Mouse (Mus musculus) heart, embryonic 10.5 days (tissue): Measurements from ENCODE around the gene AU040320. TPM values are rescaled to one million over a fixed set of nuclear protein-coding genes. Genes with fewer than 3 reads are reported as not detected.

ENCODE experiments used
- DNase-seq: peaks from one replicate; pipeline ENCODE4 v3.0.0-alpha.2; 2017; ENCODE audit warnings: low spot score
- H3K27ac ChIP-seq: fragments of 300-500 bp; sonication (generic); 2 replicates; pipeline ENCODE4 v1.5.1; 2016; ENCODE audit warnings: mild to moderate bottlenecking
- H3K27me3 ChIP-seq: fragments of 300-500 bp; sonication (generic); 2 replicates; pipeline ENCODE4 v1.6.1; 2016; ENCODE audit warnings: mild to moderate bottlenecking; ENCODE audit not compliant: poor library complexity, insufficient read depth, severe bottlenecking
- H3K36me3 ChIP-seq: fragments of 300-500 bp; sonication (generic); 2 replicates; pipeline ENCODE4 v1.6.1; 2016; ENCODE audit warnings: mild to moderate bottlenecking, moderate library complexity
- H3K4me1 ChIP-seq: fragments of 300-500 bp; sonication (generic); 2 replicates; pipeline ENCODE4 v1.6.1; 2016; ENCODE audit warnings: mild to moderate bottlenecking
- H3K4me3 ChIP-seq: fragments of 300-500 bp; sonication (generic); 2 replicates; pipeline ENCODE4 v1.5.1; 2016; ENCODE audit warnings: mild to moderate bottlenecking, moderate library complexity
- H3K9me3 ChIP-seq: fragments of 300-500 bp; sonication (generic); 2 replicates; pipeline ENCODE4 v1.6.1; 2016; ENCODE audit warnings: mild to moderate bottlenecking, moderate library complexity
- WGBS: fragments of 180-500 bp; shearing (Covaris S2); methylation state at CpG from one replicate; pipeline ENCODE4 v1.1.7; 2016; 5-methylcytosine and 5-hydroxymethylcytosine counted together
- polyA plus RNA-seq: library from polyadenylated mRNA; unstranded; fragments of >200 nt; fragmentation: Nextera tagmentation; extraction: Ambion mirVana; gene quantifications from 2 replicates; pipeline ENCODE4 v1.2.1, GENCODE M21; 2016

Gene AU040320
- polyA plus RNA-seq, 1 experiment from 2014 or later = 19.8 TPM

GRCm38 (mm10) chr4:126752608-126753141 is 669 bp upstream of the AU040320 start:
- H3K4me1 ChIP-seq = peaks cover 45% of the 10 kb centered on the region
- under 1% methylated on average over 23 of the region's 23 CpGs for WGBS
- DNase-seq = no peak

GRCm38 (mm10) chr4:126754231-126754611 is 877 bp downstream of the AU040320 start:
- peaks cover 44% of the 10 kb centered on the region for H3K4me1 ChIP-seq
- H3K27ac ChIP-seq = peak overlapping the region; percentile 96
- H3K27me3 ChIP-seq = no peaks in the 10 kb centered on the region
- peak overlapping the region; percentile 88 for H3K4me3 ChIP-seq
- 2% methylated on average over 12 of the region's 12 CpGs for WGBS
- no peaks in the 10 kb centered on the region for H3K9me3 ChIP-seq
- peaks cover 32% of the 10 kb centered on the region for H3K36me3 ChIP-seq
- no peak for DNase-seq

More at GRCm38 (mm10) chr4:126752608-126753141, 669 bp upstream of the AU040320 start:
- peaks cover 39% of the 10 kb centered on the region for H3K36me3 ChIP-seq
- H3K9me3 ChIP-seq = no peaks in the 10 kb centered on the region
- peak overlapping the region; percentile 88 for H3K4me3 ChIP-seq
- H3K27me3 ChIP-seq = no peaks in the 10 kb centered on the region
- H3K27ac ChIP-seq = peak overlapping the region; percentile 96

- 49% methylated on average over 12 of the region's 12 CpGs for WGBS
- Histone ChIP-seq H3K36me3 (peaks cover 31% of the 10 kb centered on the region), H3K27ac (no peak overlapping the region), H3K9me3 (no peaks in the 10 kb centered on the region), H3K27me3 (no peaks in the 10 kb centered on the region), H3K4me3 (peak overlapping the region; percentile 88), H3K4me1 (peaks cover 38% of the 10 kb centered on the region)
- no peak for DNase-seq
Measured at GRCm38 (mm10) chr4:126754736-126755374, 1.5 kb downstream of the AU040320 start.

GRCm38 (mm10) chr4:126756766-126757165 is 3.4 kb downstream of the AU040320 start:
- no peaks in the 10 kb centered on the region for H3K9me3 ChIP-seq
- no peak for DNase-seq
- H3K36me3 ChIP-seq = peaks cover 35% of the 10 kb centered on the region
- H3K4me3 ChIP-seq = no peak overlapping the region
- no peak overlapping the region for H3K27ac ChIP-seq
- H3K4me1 ChIP-seq = peaks cover 19% of the 10 kb centered on the region
- 82% methylated on average over 4 of the region's 4 CpGs for WGBS
- no peaks in the 10 kb centered on the region for H3K27me3 ChIP-seq

GRCm38 (mm10) chr4:126758299-126758698 is 5.0 kb downstream of the AU040320 start:
- H3K36me3 ChIP-seq = peaks cover 38% of the 10 kb centered on the region

GRCm38 (mm10) chr4:126759435-126759834 is 6.1 kb downstream of the AU040320 start:
- 80% methylated on average over 2 of the region's 2 CpGs for WGBS
- H3K27ac ChIP-seq = no peak overlapping the region
- peaks cover 44% of the 10 kb centered on the region for H3K36me3 ChIP-seq
- DNase-seq = no peak
- H3K4me1 ChIP-seq = peaks cover 6% of the 10 kb centered on the region
- H3K4me3 ChIP-seq = no peak overlapping the region
- H3K27me3 ChIP-seq = no peaks in the 10 kb centered on the region
- no peaks in the 10 kb centered on the region for H3K9me3 ChIP-seq

More at GRCm38 (mm10) chr4:126758299-126758698, 5.0 kb downstream of the AU040320 start:
- Histone ChIP-seq H3K4me1 (peaks cover 9% of the 10 kb centered on the region), H3K4me3 (no peak overlapping the region), H3K9me3 (no peaks in the 10 kb centered on the region), H3K27me3 (no peaks in the 10 kb centered on the region), H3K27ac (no peak overlapping the region)
- 81% methylated on average over 5 of the region's 5 CpGs for WGBS
- no peak for DNase-seq

GRCm38 (mm10) chr4:126762586-126763359 is 9.4 kb downstream of the AU040320 start:
- no peaks in the 10 kb centered on the region for H3K4me1 ChIP-seq
- DNase-seq = no peak
- no peak overlapping the region for H3K27ac ChIP-seq
- no peaks in the 10 kb centered on the region for H3K27me3 ChIP-seq
- H3K4me3 ChIP-seq = no peak overlapping the region
- 74% methylated on average over 11 of the region's 11 CpGs for WGBS
- no peaks in the 10 kb centered on the region for H3K9me3 ChIP-seq
- peaks cover 39% of the 10 kb centered on the region for H3K36me3 ChIP-seq

GRCm38 (mm10) chr4:126763483-126763882 is 10.1 kb downstream of the AU040320 start:
- Histone ChIP-seq H3K4me1 (no peaks in the 10 kb centered on the region), H3K4me3 (no peak overlapping the region), H3K36me3 (peaks cover 36% of the 10 kb centered on the region), H3K27me3 (no peaks in the 10 kb centered on the region), H3K9me3 (no peaks in the 10 kb centered on the region), H3K27ac (no peak overlapping the region)
- DNase-seq = no peak
- WGBS = 74% methylated on average over 2 of the region's 2 CpGs

- no peak overlapping the region for H3K4me3 ChIP-seq
- 72% methylated on average over 9 of the region's 9 CpGs for WGBS
Measured at GRCm38 (mm10) chr4:126769800-126770563, 16.6 kb downstream of the AU040320 start.

GRCm38 (mm10) chr4:126770831-126771230 is 17.5 kb downstream of the AU040320 start:
- no peaks in the 10 kb centered on the region for H3K9me3 ChIP-seq
- no peak overlapping the region for H3K4me3 ChIP-seq
- no peaks in the 10 kb centered on the region for H3K4me1 ChIP-seq
- no peak for DNase-seq
- no peak overlapping the region for H3K27ac ChIP-seq
- 81% methylated on average over 4 of the region's 4 CpGs for WGBS
- 0 out of 2 replicates have a peak, but pooled peaks cover 7% of the 10 kb centered on the region for H3K36me3 ChIP-seq
- no peaks in the 10 kb centered on the region for H3K27me3 ChIP-seq

More at GRCm38 (mm10) chr4:126769800-126770563, 16.6 kb downstream of the AU040320 start:
- no peaks in the 10 kb centered on the region for H3K27me3 ChIP-seq
- H3K27ac ChIP-seq = no peak overlapping the region
- H3K9me3 ChIP-seq = no peaks in the 10 kb centered on the region
- no peak for DNase-seq
- H3K36me3 ChIP-seq = 0 out of 2 replicates have a peak, but pooled peaks cover 7% of the 10 kb centered on the region
- H3K4me1 ChIP-seq = no peaks in the 10 kb centered on the region

GRCm38 (mm10) chr4:126773871-126774270 is 20.5 kb downstream of the AU040320 start:
- 84% methylated on average over 6 of the region's 6 CpGs for WGBS
- no peak for DNase-seq
- Histone ChIP-seq H3K4me1 (peaks cover 3% of the 10 kb centered on the region; the same call in 1 of the 2 replicates), H3K27ac (no peak overlapping the region), H3K36me3 (no peaks in the 10 kb centered on the region), H3K27me3 (no peaks in the 10 kb centered on the region), H3K9me3 (no peaks in the 10 kb centered on the region), H3K4me3 (no peak overlapping the region)

- H3K4me1 ChIP-seq = peaks cover 6% of the 10 kb centered on the region; the same call in 1 of the 2 replicates
- H3K27ac ChIP-seq = no peak overlapping the region
- 79% methylated on average over 1 of the region's 1 CpGs for WGBS
- H3K27me3 ChIP-seq = no peaks in the 10 kb centered on the region
- no peak overlapping the region for H3K4me3 ChIP-seq
- H3K9me3 ChIP-seq = no peaks in the 10 kb centered on the region
- no peak for DNase-seq
- no peaks in the 10 kb centered on the region for H3K36me3 ChIP-seq
Measured at GRCm38 (mm10) chr4:126775182-126775581, 21.8 kb downstream of the AU040320 start.
